Mouse (Mus musculus): ENCODE measurements around the gene Endog. TPM values are rescaled to one million over a fixed set of nuclear protein-coding genes. Genes with fewer than 3 reads are reported as not detected.

Endog gene
- polyA plus RNA-seq, 1 experiment: 8.6 TPM

DNA sequence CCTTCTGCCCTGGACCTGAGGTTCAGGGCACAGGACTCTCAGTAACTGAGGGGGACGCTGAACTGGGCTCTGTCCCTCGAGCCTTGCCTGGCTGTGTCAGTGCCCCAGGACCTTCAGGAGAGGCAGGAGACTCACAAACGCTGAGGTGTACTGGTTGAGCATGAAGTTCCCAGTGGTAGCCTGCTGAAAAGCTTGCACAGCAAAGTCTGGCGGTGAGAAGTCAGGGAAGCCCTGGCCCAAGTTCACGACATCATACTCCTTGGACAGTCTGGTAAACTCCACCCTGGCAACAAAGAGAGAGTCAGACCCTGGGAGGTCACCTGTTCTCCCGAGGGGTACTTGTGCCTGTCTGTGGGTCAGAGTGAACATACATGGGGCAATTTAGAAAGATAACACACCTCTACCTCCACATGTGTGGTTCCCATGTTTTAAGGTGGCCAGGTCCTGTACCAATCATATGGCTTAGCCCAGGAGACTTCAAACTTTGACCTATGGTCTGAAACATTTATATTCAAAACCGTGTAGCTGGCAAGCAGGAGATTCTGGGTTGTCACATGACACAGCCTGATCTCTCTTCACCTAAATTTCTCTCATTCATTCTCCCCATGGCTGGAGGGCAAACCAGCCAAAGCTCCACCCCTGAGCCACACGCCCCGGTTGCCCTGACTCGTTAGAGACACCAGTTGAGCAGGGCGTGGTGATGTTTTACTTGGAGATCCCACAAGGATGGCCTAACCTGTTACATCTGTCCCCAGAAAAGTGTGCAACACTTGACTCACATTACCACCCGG is 20.7 kb downstream of the Endog start:
- no peak overlapping the region for H3K4me3 ChIP-seq (replicated peaks; ENCODE audit: control insufficient read depth, low read depth, low read length)
- no peak overlapping the region for H3K27ac ChIP-seq (ENCODE audit: control insufficient read depth, insufficient read depth, low read depth, low read length, poor library complexity)
- no peak for TF ChIP-seq POLR2A (IDR thresholded peaks at IDR 0.05; ENCODE audit: borderline replicate concordance, control insufficient read depth, low read depth, low read length)
- no peak for TF ChIP-seq CTCF (IDR thresholded peaks at IDR 0.05; ENCODE audit: control insufficient read depth, insufficient read depth, low read length)
- 80% methylated on average over 12 of the region's 12 CpGs for WGBS
- no peaks in the 10 kb centered on the region; the same call in 1 of the 2 replicates for H3K4me1 ChIP-seq (ENCODE audit: control insufficient read depth, insufficient read depth, low read length)

DNA sequence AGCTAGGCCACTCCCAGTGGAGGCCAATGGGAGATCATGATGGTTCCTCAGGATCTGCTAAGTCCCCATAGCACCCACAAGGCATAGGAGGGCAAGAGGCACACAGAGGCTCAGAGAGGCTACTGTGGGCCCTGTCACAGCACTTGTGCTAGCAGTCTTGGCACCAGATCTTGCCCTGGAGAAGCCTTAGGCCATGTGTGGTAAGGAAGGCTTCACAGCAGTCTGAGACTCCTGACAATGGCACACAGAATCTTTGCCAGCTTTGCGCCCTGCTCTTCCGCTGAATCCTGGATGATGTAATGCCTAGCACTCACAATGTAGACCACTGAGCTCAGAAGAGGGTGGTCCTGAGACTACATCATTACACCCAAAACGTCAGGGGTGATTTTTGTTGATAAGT is 23.4 kb downstream of the Endog start:
- Histone ChIP-seq H3K4me1 (ENCODE audit: control insufficient read depth, insufficient read depth, low read length) (no peaks in the 10 kb centered on the region; the same call in 1 of the 2 replicates), H3K4me3 (replicated peaks; ENCODE audit: control insufficient read depth, low read depth, low read length) (no peak overlapping the region), H3K27ac (ENCODE audit: control insufficient read depth, insufficient read depth, low read depth, low read length, poor library complexity) (no peak overlapping the region)
- TF ChIP-seq POLR2A (IDR thresholded peaks at IDR 0.05; ENCODE audit: borderline replicate concordance, control insufficient read depth, low read depth, low read length) (no peak), CTCF (IDR thresholded peaks at IDR 0.05; ENCODE audit: control insufficient read depth, insufficient read depth, low read length) (no peak)
- WGBS: 79% methylated on average over 3 of the region's 3 CpGs

DNA sequence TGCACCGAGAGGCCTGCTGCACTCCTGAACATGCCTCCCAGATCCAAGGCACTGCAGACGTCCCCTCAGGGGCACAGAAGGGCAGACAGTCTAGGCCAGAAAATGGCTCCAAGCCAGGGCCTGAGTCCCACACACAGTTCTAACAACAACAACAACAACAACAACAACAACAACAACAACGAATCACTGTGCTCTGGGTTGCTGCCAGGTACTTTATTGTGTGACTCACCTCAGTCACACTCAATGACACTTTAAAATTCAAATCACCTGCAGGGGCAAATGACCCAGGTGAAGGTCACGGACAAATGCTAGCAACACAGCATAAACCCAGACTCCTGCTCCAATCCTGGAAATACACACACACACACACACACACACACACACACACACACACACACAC is 26.7 kb downstream of the Endog start:
- TF ChIP-seq CTCF (IDR thresholded peaks at IDR 0.05; ENCODE audit: control insufficient read depth, insufficient read depth, low read length) (no peak), POLR2A (IDR thresholded peaks at IDR 0.05; ENCODE audit: borderline replicate concordance, control insufficient read depth, low read depth, low read length) (no peak)
- WGBS: 74% methylated on average over 4 of the region's 4 CpGs
- H3K4me3 ChIP-seq (replicated peaks; ENCODE audit: control insufficient read depth, low read depth, low read length): no peak overlapping the region
- no peaks in the 10 kb centered on the region; the same call in 1 of the 2 replicates for H3K4me1 ChIP-seq (ENCODE audit: control insufficient read depth, insufficient read depth, low read length)
- no peak overlapping the region for H3K27ac ChIP-seq (ENCODE audit: control insufficient read depth, insufficient read depth, low read depth, low read length, poor library complexity)

DNA sequence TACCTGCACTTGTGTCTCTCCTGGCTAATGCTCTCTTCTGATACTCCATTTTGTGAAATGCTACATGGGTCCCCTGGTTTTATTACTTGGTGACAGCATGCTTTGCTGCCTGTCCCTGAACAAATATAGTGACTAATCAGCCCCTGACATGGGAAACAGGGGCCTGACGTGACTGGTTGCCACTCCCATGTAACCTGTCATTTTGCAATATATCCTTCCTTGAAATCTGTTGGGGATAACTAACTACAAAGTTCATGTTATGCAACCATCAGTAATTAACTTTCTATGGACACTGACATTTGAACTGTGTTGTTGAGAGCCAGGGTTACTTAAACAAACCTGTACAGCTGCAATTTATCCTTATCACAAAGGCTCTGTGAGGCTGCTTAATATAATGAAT is 28.7 kb downstream of the Endog start:
- Histone ChIP-seq H3K4me1 (ENCODE audit: control insufficient read depth, insufficient read depth, low read length) (peaks cover 2% of the 10 kb centered on the region; the same call in 1 of the 2 replicates), H3K4me3 (replicated peaks; ENCODE audit: control insufficient read depth, low read depth, low read length) (no peak overlapping the region), H3K27ac (ENCODE audit: control insufficient read depth, insufficient read depth, low read depth, low read length, poor library complexity) (no peak overlapping the region)
- WGBS: 33% methylated on average over 1 of the region's 1 CpGs
- TF ChIP-seq POLR2A (IDR thresholded peaks at IDR 0.05; ENCODE audit: borderline replicate concordance, control insufficient read depth, low read depth, low read length) (no peak), CTCF (IDR thresholded peaks at IDR 0.05; ENCODE audit: control insufficient read depth, insufficient read depth, low read length) (no peak)

DNA sequence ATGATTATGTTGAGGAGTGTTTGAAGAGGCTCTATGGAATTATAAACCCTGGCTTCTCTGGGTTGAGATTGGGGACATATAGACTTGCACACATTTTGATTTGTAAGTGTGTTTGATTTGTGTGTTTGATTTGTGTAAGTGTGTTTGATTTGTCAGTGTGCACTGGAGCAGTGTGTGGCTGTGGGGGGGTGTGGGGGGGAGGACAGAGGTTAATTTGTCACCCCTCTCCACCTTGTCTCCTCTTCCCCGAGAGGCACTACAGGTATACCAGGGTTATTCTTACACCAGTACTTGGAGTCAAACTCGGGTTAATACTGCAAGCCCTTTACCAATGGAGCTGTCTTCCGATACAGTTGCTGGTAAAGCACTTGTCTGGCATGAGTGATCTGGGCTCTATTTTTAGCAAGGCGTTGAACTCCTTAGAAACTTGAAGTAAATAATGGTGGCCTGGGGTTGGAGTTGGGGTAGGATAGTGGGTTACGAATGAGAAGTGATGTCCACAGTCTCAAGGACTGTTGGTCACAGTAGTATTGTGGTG is 29.2 kb downstream of the Endog start:
- no peak overlapping the region for H3K4me3 ChIP-seq (replicated peaks; ENCODE audit: control insufficient read depth, low read depth, low read length)
- WGBS: 80% methylated on average over 5 of the region's 5 CpGs
- no peak overlapping the region for H3K27ac ChIP-seq (ENCODE audit: control insufficient read depth, insufficient read depth, low read depth, low read length, poor library complexity)
- H3K4me1 ChIP-seq (ENCODE audit: control insufficient read depth, insufficient read depth, low read length): peaks cover 2% of the 10 kb centered on the region; the same call in 1 of the 2 replicates
- TF ChIP-seq CTCF (IDR thresholded peaks at IDR 0.05; ENCODE audit: control insufficient read depth, insufficient read depth, low read length) (no peak), POLR2A (IDR thresholded peaks at IDR 0.05; ENCODE audit: borderline replicate concordance, control insufficient read depth, low read depth, low read length) (no peak)

DNA sequence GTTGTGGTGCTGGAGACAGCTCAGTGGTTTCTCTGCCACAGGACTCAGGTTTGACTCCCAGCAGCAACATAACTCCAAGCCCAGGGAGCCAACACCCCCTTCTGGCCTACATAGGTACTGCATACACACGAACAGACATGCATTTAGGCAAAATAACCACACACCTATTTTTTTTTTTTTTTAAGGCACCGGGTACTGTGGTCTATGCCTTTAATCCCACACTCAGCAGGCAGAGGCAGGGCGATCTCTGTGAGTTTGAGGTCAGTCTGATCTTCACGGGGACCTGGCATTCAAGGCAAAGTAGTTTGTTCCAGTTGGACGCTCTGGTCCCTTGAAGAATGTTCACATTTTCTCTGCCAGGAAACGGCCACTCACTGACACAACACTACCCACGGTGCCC is 32.1 kb downstream of the Endog start:
- TF ChIP-seq POLR2A (IDR thresholded peaks at IDR 0.05; ENCODE audit: borderline replicate concordance, control insufficient read depth, low read depth, low read length): no peak
- TF ChIP-seq CTCF (IDR thresholded peaks at IDR 0.05; ENCODE audit: control insufficient read depth, insufficient read depth, low read length): peak; percentile 49; the same call in 1 of the 2 replicates
- peaks cover 2% of the 10 kb centered on the region; the same call in 1 of the 2 replicates for H3K4me1 ChIP-seq (ENCODE audit: control insufficient read depth, insufficient read depth, low read length)
- WGBS: 71% methylated on average over 7 of the region's 7 CpGs
- no peak overlapping the region for H3K4me3 ChIP-seq (replicated peaks; ENCODE audit: control insufficient read depth, low read depth, low read length)
- no peak overlapping the region for H3K27ac ChIP-seq (ENCODE audit: control insufficient read depth, insufficient read depth, low read depth, low read length, poor library complexity)

DNA sequence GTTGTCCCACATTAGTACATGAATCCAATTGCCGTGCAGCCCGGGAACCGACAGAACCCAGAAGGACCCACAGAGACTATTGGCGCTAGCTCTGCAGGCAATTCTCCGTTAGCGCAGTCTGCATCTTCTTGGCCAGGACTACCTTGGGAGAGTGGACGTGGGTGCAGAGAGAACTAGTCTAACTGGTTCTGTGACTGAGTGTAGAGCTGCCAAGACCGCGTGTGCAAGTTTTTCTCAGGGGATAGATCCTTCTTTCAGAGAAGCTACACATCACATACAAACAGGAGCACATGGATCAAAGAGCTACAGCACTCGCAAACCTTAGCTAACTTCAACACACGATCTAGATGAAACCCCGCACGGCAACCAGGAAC is 33.9 kb downstream of the Endog start:
- no peak for TF ChIP-seq CTCF (IDR thresholded peaks at IDR 0.05; ENCODE audit: control insufficient read depth, insufficient read depth, low read length)
- TF ChIP-seq POLR2A (IDR thresholded peaks at IDR 0.05; ENCODE audit: borderline replicate concordance, control insufficient read depth, low read depth, low read length): no peak
- WGBS: 1% methylated on average over 13 of the region's 13 CpGs
- Histone ChIP-seq H3K4me1 (ENCODE audit: control insufficient read depth, insufficient read depth, low read length) (peaks cover 2% of the 10 kb centered on the region; the same call in 1 of the 2 replicates), H3K4me3 (replicated peaks; ENCODE audit: control insufficient read depth, low read depth, low read length) (peak overlapping the region; percentile 79), H3K27ac (ENCODE audit: control insufficient read depth, insufficient read depth, low read depth, low read length, poor library complexity) (0 out of 2 replicates have a peak overlapping the region, but pooled peaks have one; percentile 7)

DNA sequence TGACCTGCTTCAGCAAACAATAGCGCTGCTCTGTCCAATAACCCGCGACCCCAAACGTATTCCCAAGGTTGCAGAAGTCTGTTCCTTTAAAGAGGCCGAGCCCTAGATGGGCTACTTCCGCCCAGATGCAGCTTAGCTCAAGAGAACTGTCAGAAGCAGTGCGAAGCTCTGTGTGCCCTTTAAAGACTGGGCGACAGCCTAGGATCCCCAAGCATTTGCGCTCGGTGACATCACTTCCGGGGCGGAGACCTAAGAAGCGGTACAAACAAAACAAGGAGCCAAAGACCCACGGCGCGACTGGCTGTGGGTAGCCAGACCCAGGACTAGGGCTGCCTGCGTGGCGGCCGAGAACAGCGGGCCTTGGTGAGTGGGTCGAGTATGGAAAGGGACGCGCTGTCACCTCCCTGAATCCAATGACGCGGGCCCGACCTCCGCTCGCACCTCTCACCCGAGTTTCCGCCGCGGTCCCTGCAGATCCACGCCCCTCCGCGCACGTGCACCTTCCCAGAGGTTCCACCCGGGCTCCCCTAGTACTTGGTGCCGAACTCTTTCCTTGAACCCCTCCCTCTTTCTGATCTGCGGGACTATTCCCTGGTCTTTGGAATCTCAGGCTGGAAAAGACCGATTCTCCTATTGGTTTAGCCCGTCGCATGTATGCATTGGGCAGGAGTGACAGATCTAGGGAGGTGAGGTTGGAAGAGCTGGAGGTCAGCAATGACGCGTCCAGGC is 34.5 kb downstream of the Endog start, which contains the start of gene Kyat1:
Gene Kyat1 (minus strand): TSS at position 219 of the 729 bp plus-strand sequence.
- H3K4me1 ChIP-seq (ENCODE audit: control insufficient read depth, insufficient read depth, low read length): peaks cover 2% of the 10 kb centered on the region; the same call in 1 of the 2 replicates
- no peak for TF ChIP-seq CTCF (IDR thresholded peaks at IDR 0.05; ENCODE audit: control insufficient read depth, insufficient read depth, low read length)
- TF ChIP-seq POLR2A (IDR thresholded peaks at IDR 0.05; ENCODE audit: borderline replicate concordance, control insufficient read depth, low read depth, low read length): peak; percentile 70; the same call in 1 of the 2 replicates
- under 1% methylated on average over 44 of the region's 44 CpGs for WGBS
- peak within 1 kb of the TSS; percentile 79 for H3K4me3 ChIP-seq (replicated peaks; ENCODE audit: control insufficient read depth, low read depth, low read length)
- peak within 1 kb of the TSS; percentile 34; the same call in 1 of the 2 replicates for H3K27ac ChIP-seq (ENCODE audit: control insufficient read depth, insufficient read depth, low read depth, low read length, poor library complexity)
